Mouse (Mus musculus): ENCODE data around the gene Inpp5e. TPM values are rescaled to one million over a fixed set of nuclear protein-coding genes. Genes with fewer than 3 reads are reported as not detected.

Inpp5e gene
- polyA plus RNA-seq, 1 experiment from 2014 or later, result 31.3 TPM

DNA sequence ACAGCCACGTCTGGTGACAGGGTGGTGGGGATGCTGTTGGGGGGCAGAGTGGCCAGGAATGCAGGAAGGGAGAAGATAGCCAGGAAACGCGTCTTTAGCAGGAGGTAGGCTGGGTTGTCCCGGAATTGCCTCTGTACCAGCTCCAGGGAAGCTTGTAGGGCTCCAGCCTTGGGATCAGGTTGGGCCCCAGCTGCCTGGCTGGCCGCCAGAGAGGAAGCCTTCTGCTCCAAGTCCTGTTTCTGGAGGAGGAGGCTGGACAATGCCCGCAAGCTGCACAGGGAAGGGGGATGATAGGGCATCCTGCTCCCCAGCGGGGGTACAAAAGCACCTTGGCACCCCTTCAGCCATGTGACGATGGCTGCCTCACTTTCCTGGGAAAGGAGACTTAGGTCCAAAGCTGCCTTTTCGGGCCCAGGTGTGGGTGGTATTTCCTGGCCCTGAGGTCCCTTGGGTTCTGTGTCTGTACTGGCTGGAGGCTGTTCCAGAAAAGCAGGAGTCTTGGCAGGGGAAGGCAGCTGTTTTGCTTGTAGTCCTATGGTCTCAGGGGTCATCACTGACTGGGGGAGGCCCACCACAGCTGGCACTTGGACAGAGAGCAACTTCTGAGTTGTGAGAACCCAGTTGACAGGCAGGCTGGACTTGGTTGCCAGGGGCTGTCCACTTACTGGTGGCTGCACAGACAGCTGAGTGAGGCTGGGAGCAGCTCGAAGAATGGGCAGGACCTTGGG, 44.1 kb downstream of the Inpp5e start:
- WGBS, result 89% methylated on average over 10 of the region's 10 CpGs
- DNase-seq (ENCODE audit: low spot score), result no peak
- H3K27ac ChIP-seq (ENCODE audit: low read depth, low read length), result no peak overlapping the region
- no peak for ATAC-seq (replicated peaks; ENCODE audit: low FRiP score)
- H3K36me3 ChIP-seq (ENCODE audit: control insufficient read depth, insufficient read depth, low read length), result peaks cover 7% of the 10 kb centered on the region
- H3K27me3 ChIP-seq (ENCODE audit: control insufficient read depth, insufficient read depth, low read length), result no peaks in the 10 kb centered on the region
- H3K4me3 ChIP-seq (ENCODE audit: low read depth, low read length), result no peak overlapping the region
- H3K9ac ChIP-seq (ENCODE audit: low read length), result no peak overlapping the region
- no peaks in the 10 kb centered on the region for H3K4me1 ChIP-seq (replicated peaks; ENCODE audit: control insufficient read depth, insufficient read depth, low read length)
- no peak overlapping the region for H3K4me2 ChIP-seq (ENCODE audit: low read depth, low read length, severe bottlenecking)
- H3K9me3 ChIP-seq (ENCODE audit: control insufficient read depth, low read length), result no peaks in the 10 kb centered on the region

DNA sequence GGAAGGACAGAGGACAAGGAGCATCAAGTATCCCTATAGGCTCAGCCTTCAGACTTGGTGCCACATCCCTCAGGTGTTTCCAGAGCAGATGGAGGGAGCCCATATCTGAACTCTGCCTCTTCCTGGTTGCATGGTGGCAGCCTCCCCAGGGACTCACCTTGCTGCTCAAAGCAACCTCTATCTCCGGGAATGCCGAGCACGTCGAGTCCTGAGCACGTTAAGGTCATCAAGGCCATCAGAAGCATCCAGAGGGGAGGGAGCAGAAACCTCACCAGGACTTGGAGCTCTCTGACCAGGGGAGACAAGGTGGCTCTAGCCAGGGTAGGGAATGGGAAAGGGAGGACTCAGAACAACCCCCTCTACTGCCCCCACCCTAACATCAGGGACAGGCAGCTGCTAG, 45.5 kb downstream of the Inpp5e start:
- DNase-seq (ENCODE audit: low spot score), result no peak
- H3K9ac ChIP-seq (ENCODE audit: low read length), result no peak overlapping the region
- H3K4me2 ChIP-seq (ENCODE audit: low read depth, low read length, severe bottlenecking), result no peak overlapping the region
- peaks cover 5% of the 10 kb centered on the region for H3K36me3 ChIP-seq (ENCODE audit: control insufficient read depth, insufficient read depth, low read length)
- H3K4me3 ChIP-seq (ENCODE audit: low read depth, low read length), result no peak overlapping the region
- ATAC-seq (replicated peaks; ENCODE audit: low FRiP score), result no peak
- no peaks in the 10 kb centered on the region for H3K27me3 ChIP-seq (ENCODE audit: control insufficient read depth, insufficient read depth, low read length)
- no peaks in the 10 kb centered on the region for H3K4me1 ChIP-seq (replicated peaks; ENCODE audit: control insufficient read depth, insufficient read depth, low read length)
- 93% methylated on average over 5 of the region's 5 CpGs for WGBS
- H3K27ac ChIP-seq (ENCODE audit: low read depth, low read length), result no peak overlapping the region
- no peaks in the 10 kb centered on the region for H3K9me3 ChIP-seq (ENCODE audit: control insufficient read depth, low read length)

DNA sequence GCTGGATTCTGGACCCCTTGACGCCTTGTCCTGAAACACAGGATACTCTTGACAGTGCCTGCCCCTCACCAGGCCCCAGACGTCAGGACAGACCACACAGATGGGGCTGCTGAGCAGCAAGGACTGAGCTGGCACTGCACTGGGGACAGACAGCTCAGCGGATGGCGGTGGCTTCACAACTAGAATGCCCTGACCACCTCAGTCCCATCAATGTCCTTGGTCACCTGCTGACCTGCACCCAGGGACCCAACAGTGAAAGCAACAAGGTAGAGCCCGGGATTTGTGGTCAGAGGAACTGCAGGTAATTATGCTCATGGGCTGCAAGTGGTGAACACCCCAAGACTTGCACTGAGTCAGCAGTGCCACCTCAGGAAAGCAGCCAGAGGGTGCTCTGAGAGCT, 46.0 kb downstream of the Inpp5e start:
- DNase-seq (ENCODE audit: low spot score), result no peak
- H3K4me2 ChIP-seq (ENCODE audit: low read depth, low read length, severe bottlenecking), result no peak overlapping the region
- no peak for ATAC-seq (replicated peaks; ENCODE audit: low FRiP score)
- H3K36me3 ChIP-seq (ENCODE audit: control insufficient read depth, insufficient read depth, low read length), result peaks cover 5% of the 10 kb centered on the region
- H3K9ac ChIP-seq (ENCODE audit: low read length), result no peak overlapping the region
- no peaks in the 10 kb centered on the region for H3K27me3 ChIP-seq (ENCODE audit: control insufficient read depth, insufficient read depth, low read length)
- no peak overlapping the region for H3K4me3 ChIP-seq (ENCODE audit: low read depth, low read length)
- no peaks in the 10 kb centered on the region for H3K9me3 ChIP-seq (ENCODE audit: control insufficient read depth, low read length)
- WGBS, result 85% methylated on average over 5 of the region's 5 CpGs
- no peaks in the 10 kb centered on the region for H3K4me1 ChIP-seq (replicated peaks; ENCODE audit: control insufficient read depth, insufficient read depth, low read length)
- H3K27ac ChIP-seq (ENCODE audit: low read depth, low read length), result no peak overlapping the region

DNA sequence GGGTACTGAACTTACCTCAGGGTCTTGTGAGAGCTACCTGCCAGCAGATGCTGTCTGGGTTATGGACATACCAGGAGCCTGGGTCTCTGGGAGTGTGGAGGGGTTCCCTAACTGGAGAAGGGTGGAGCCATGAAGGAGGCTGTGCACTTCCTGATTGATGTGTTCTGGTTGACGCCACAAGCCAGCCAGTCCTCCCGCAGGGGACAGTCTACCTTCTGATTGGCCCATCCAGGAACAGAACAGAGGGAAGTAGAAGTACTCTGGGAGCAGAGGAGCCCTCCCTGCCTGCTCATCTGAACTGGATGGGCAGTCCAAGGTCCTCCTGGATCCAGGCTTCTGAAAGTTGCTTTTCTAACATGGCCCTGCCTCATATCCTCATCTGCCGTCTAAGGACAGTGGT, 48.2 kb downstream of the Inpp5e start, which contains the start of gene Card9:
Gene Card9 (minus strand): TSS at position 147 of the 400 bp plus-strand sequence.
- Histone ChIP-seq H3K27me3 (ENCODE audit: control insufficient read depth, insufficient read depth, low read length) (no peaks in the 10 kb centered on the region), H3K4me3 (ENCODE audit: low read depth, low read length) (no peak within 1 kb of the TSS), H3K9me3 (ENCODE audit: control insufficient read depth, low read length) (no peaks in the 10 kb centered on the region), H3K36me3 (ENCODE audit: control insufficient read depth, insufficient read depth, low read length) (no peaks in the 10 kb centered on the region; the same call in 1 of the 2 replicates), H3K27ac (ENCODE audit: low read depth, low read length) (no peak within 1 kb of the TSS), H3K4me2 (ENCODE audit: low read depth, low read length, severe bottlenecking) (no peak within 1 kb of the TSS; the same call in 1 of the 2 replicates), H3K9ac (ENCODE audit: low read length) (no peak within 1 kb of the TSS), H3K4me1 (replicated peaks; ENCODE audit: control insufficient read depth, insufficient read depth, low read length) (no peaks in the 10 kb centered on the region)
- DNase-seq (ENCODE audit: low spot score), result no peak
- 53% methylated on average over 3 of the region's 3 CpGs for WGBS
- no peak for ATAC-seq (replicated peaks; ENCODE audit: low FRiP score)

DNA sequence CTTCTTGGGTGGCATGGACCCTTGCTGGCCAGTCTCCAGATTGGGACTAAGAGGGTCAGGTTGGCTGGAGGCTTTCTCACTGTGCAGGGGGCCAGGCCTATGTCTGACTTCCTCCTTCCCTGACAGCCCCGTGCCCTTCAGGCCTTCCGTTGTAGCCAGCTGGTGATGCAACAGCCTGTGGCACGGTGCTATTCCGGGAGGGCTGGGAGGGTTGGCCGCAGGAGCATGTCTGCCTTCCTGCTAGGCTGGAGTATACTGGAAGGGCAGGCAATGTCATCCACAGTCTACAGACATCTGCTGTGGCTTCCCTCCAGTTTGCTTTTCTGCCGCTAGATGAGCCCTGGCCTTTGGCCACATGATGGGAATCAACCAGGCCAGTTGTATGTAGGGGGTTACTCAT, 49.0 kb downstream of the Inpp5e start:
- Histone ChIP-seq H3K4me2 (ENCODE audit: low read depth, low read length, severe bottlenecking) (no peak overlapping the region), H3K27me3 (ENCODE audit: control insufficient read depth, insufficient read depth, low read length) (no peaks in the 10 kb centered on the region), H3K9me3 (ENCODE audit: control insufficient read depth, low read length) (no peaks in the 10 kb centered on the region), H3K36me3 (ENCODE audit: control insufficient read depth, insufficient read depth, low read length) (no peaks in the 10 kb centered on the region; the same call in 1 of the 2 replicates), H3K4me1 (replicated peaks; ENCODE audit: control insufficient read depth, insufficient read depth, low read length) (no peaks in the 10 kb centered on the region), H3K4me3 (ENCODE audit: low read depth, low read length) (no peak overlapping the region), H3K9ac (ENCODE audit: low read length) (no peak overlapping the region), H3K27ac (ENCODE audit: low read depth, low read length) (no peak overlapping the region)
- 95% methylated on average over 6 of the region's 6 CpGs for WGBS
- ATAC-seq (replicated peaks; ENCODE audit: low FRiP score) (no peak), DNase-seq (ENCODE audit: low spot score) (no peak)

DNA sequence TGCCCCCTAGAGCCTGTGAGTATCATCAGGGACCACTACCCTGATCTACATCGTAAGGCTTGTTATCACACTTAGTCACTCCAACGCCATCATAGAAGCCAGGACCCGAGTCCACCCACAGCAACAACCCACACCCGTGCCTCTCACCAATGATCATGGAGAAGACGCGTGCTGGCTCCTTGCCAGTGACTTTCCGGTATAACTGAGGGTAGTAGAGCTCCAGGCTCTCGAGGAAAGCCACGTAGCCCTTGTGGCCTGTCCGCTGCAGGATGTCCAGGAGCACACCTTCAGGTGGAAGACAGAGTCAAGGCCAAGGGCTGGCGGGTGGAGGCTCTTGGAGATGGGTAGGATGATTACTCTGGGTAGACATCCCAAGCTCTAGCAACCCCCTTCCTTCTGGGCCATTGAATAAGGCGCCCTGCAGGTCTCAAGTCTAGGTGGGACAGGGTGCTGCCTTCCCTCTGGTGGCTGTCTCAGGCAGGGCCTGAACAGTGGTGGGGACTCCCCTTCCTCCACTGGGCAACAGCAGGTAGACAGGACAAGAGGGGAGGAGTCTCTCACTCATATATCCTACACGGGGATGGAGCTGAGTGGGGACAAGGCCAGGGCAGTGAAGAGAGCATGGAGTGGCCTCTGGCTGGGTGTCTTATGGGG, 50.2 kb downstream of the Inpp5e start:
- DNase-seq (ENCODE audit: low spot score), result no peak
- H3K27ac ChIP-seq (ENCODE audit: low read depth, low read length), result no peak overlapping the region
- no peak overlapping the region for H3K4me2 ChIP-seq (ENCODE audit: low read depth, low read length, severe bottlenecking)
- no peaks in the 10 kb centered on the region for H3K4me1 ChIP-seq (replicated peaks; ENCODE audit: control insufficient read depth, insufficient read depth, low read length)
- no peaks in the 10 kb centered on the region for H3K9me3 ChIP-seq (ENCODE audit: control insufficient read depth, low read length)
- WGBS, result 87% methylated on average over 13 of the region's 13 CpGs
- H3K36me3 ChIP-seq (ENCODE audit: control insufficient read depth, insufficient read depth, low read length), result no peaks in the 10 kb centered on the region
- no peak overlapping the region for H3K9ac ChIP-seq (ENCODE audit: low read length)
- no peaks in the 10 kb centered on the region for H3K27me3 ChIP-seq (ENCODE audit: control insufficient read depth, insufficient read depth, low read length)
- ATAC-seq (replicated peaks; ENCODE audit: low FRiP score), result no peak
- no peak overlapping the region for H3K4me3 ChIP-seq (ENCODE audit: low read depth, low read length)

DNA sequence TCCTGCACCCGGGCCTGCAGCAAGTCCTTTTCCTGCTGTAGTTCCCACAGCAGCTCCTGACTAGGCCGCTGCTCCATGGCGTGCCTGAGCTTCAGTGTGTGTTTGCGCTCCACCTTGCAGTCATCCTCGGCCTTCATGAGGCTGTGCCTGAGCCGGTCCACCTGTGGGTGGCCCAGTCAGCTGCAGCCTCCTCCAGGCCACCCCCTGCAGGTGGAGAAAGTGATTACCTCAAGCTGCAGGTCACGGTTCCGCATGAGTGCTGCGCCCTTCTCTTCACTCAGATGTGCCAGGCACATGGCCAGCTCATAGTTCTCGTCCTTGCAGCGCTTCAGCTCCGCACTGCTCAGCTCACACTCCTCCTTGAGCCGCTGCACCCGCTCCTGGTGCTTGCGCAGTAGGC, 51.5 kb downstream of the Inpp5e start:
- no peak for DNase-seq (ENCODE audit: low spot score)
- 41% methylated on average over 15 of the region's 15 CpGs for WGBS
- Histone ChIP-seq H3K4me2 (ENCODE audit: low read depth, low read length, severe bottlenecking) (no peak overlapping the region), H3K9ac (ENCODE audit: low read length) (no peak overlapping the region), H3K9me3 (ENCODE audit: control insufficient read depth, low read length) (no peaks in the 10 kb centered on the region), H3K36me3 (ENCODE audit: control insufficient read depth, insufficient read depth, low read length) (no peaks in the 10 kb centered on the region), H3K27ac (ENCODE audit: low read depth, low read length) (no peak overlapping the region), H3K4me3 (ENCODE audit: low read depth, low read length) (no peak overlapping the region), H3K4me1 (replicated peaks; ENCODE audit: control insufficient read depth, insufficient read depth, low read length) (no peaks in the 10 kb centered on the region), H3K27me3 (ENCODE audit: control insufficient read depth, insufficient read depth, low read length) (no peaks in the 10 kb centered on the region)
- no peak for ATAC-seq (replicated peaks; ENCODE audit: low FRiP score)

DNA sequence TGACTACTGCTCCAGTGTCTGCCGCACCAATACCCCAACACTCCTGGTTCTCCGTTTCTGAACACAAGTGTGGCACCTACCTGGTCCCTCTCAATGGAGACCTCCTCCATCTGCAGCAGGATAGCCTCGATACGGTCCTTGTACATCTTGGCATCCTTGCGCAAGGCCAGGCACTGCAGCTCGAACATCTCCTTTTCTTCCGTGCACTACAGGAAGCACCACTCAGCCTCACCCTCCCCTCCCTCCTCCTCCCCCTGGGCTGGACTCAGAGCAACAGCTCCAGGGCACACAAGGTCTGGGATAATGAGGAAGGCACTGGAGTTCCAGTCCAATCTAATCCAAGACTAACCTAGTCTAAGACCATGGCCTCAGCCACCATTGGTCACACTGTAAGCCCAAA, 52.3 kb downstream of the Inpp5e start:
- ATAC-seq (replicated peaks; ENCODE audit: low FRiP score) (no peak), DNase-seq (ENCODE audit: low spot score) (no peak)
- no peak overlapping the region for H3K4me2 ChIP-seq (ENCODE audit: low read depth, low read length, severe bottlenecking)
- H3K27me3 ChIP-seq (ENCODE audit: control insufficient read depth, insufficient read depth, low read length), result no peaks in the 10 kb centered on the region
- no peak overlapping the region for H3K4me3 ChIP-seq (ENCODE audit: low read depth, low read length)
- WGBS, result 72% methylated on average over 7 of the region's 7 CpGs
- no peaks in the 10 kb centered on the region for H3K4me1 ChIP-seq (replicated peaks; ENCODE audit: control insufficient read depth, insufficient read depth, low read length)
- H3K27ac ChIP-seq (ENCODE audit: low read depth, low read length), result no peak overlapping the region
- no peak overlapping the region for H3K9ac ChIP-seq (ENCODE audit: low read length)
- no peaks in the 10 kb centered on the region for H3K9me3 ChIP-seq (ENCODE audit: control insufficient read depth, low read length)
- H3K36me3 ChIP-seq (ENCODE audit: control insufficient read depth, insufficient read depth, low read length), result no peaks in the 10 kb centered on the region

DNA sequence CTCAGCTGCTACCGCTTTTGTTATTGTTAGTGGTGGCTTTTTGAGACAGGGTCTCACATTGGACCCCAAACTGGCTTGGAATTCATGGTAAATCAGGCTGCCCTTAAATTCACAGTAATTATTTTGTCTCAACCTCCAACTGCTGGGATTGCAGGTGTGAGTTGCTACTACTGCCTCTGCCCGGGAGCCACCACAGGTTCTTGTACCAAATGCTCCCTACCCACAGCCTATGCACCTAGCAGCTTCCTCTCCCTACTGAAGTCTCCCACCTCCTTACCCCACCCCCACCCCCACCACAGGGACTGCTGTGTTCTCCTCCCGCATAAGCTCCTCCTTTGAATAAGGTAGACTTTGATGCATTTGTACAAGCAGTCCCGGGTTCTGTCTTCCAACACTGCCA, 52.8 kb downstream of the Inpp5e start:
- Histone ChIP-seq H3K27ac (ENCODE audit: low read depth, low read length) (no peak overlapping the region), H3K36me3 (ENCODE audit: control insufficient read depth, insufficient read depth, low read length) (no peaks in the 10 kb centered on the region), H3K27me3 (ENCODE audit: control insufficient read depth, insufficient read depth, low read length) (no peaks in the 10 kb centered on the region), H3K4me2 (ENCODE audit: low read depth, low read length, severe bottlenecking) (no peak overlapping the region), H3K9me3 (ENCODE audit: control insufficient read depth, low read length) (no peaks in the 10 kb centered on the region), H3K4me1 (replicated peaks; ENCODE audit: control insufficient read depth, insufficient read depth, low read length) (peaks cover under 1% of the 10 kb centered on the region; the same call in 1 of the 2 replicates), H3K4me3 (ENCODE audit: low read depth, low read length) (no peak overlapping the region), H3K9ac (ENCODE audit: low read length) (no peak overlapping the region)
- ATAC-seq (replicated peaks; ENCODE audit: low FRiP score) (no peak), DNase-seq (ENCODE audit: low spot score) (no peak)
- 84% methylated on average over 4 of the region's 4 CpGs for WGBS

All from forebrain, embryonic 11.5 days (tissue).